Mouse (Mus musculus) liver, postnatal 0 days (tissue): Measurements from ENCODE around the gene Hdac9.

Experiments used
- CTCF ChIP-seq: sonication (generic); IDR thresholded peaks from 2 replicates; pipeline ENCODE4 v1.5.1; 2016; ENCODE audit warnings: antibody characterized with exemption, low read depth
- EP300 ChIP-seq: IDR thresholded peaks from 2 replicates; pipeline ENCODE4 v1.6.1; 2016; ENCODE audit warnings: antibody characterized with exemption, low read depth, mild to moderate bottlenecking

DNA sequence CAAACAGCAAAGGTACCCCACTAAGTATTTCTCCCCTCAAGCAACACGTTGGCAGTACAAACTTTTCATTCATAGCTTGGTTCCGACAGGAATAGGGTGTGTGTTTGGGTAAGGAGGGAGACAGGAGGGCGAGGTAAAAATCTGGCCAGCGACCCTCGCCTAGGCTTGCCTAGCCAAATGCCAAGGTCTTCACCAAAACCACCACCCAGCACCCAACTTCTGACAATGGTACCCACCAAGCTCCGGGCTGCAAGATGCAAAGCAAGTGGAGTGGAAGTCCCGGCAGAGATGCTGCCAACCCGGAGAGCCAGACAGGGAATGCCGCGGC, 10.6 kb downstream of the Hdac9 start:
- TF ChIP-seq CTCF = no peak
- TF ChIP-seq EP300 = no peak
